Mouse (Mus musculus): ENCODE measurements around the gene Bank1. TPM values are rescaled to one million over a fixed set of nuclear protein-coding genes. Genes with fewer than 3 reads are reported as not detected.

Gene Bank1
- total and polyA plus RNA-seq, 3 experiments = not detected

DNA sequence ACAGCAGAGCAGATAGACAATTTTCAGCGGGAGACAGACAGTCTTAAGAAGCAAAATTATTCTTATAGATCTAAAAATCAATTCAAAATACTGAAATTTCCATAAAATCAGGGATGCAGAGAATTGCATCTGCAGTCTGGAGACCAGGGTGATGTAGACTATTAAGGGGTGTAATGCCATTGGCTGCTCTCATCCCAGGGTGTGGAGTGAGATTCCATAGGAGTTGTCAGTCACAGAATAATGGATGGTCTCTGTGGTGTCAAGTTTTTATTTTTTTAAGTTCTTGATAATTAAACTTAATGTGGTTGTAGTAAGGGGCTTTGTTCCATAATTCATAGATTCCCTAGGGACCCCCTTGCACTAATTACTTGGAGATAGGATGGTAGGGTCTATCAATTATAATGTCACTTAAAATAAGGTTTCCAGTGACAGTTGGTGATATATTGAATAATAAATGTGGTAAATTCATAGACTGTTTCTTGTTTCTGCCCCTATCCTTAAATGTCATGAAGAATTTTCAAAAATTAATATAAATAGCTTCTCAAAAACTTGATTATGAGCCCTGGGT is 136.1 kb downstream of the Bank1 start:
- Histone ChIP-seq H3K27me3 (ENCODE audit: control insufficient read depth in 1 of 2, insufficient read depth in 2 of 2, low read length in 2 of 2) (no peaks in the 10 kb centered on the region), H3K79me2 (ENCODE audit: control insufficient read depth, insufficient read depth, low read length, poor library complexity) (no peaks in the 10 kb centered on the region), H3K27ac (ENCODE audit: control insufficient read depth, low read depth, low read length) (no peak overlapping the region), H3K9me3 (replicated peaks; ENCODE audit: insufficient read depth, low read length) (no peaks in the 10 kb centered on the region), H3K36me3 (ENCODE audit: control insufficient read depth in 1 of 2, insufficient read depth in 2 of 2, low read length in 2 of 2) (no peaks in the 10 kb centered on the region), H3K4me3 (ENCODE audit: control insufficient read depth in 1 of 2, insufficient read depth in 1 of 2, low read depth in 2 of 2, low read length in 2 of 2) (no peak overlapping the region), H3K9ac (ENCODE audit: control insufficient read depth, low read depth, low read length, poor library complexity, severe bottlenecking) (no peak overlapping the region), H3K4me1 (ENCODE audit: control insufficient read depth in 1 of 2, insufficient read depth in 2 of 2, low read length in 2 of 2) (no peaks in the 10 kb centered on the region)
- TF ChIP-seq MYC (IDR thresholded peaks at IDR 0.05; ENCODE audit: low read depth, low read length) (no peak), HCFC1 (IDR thresholded peaks at IDR 0.05; ENCODE audit: low read depth, low read length) (no peak), MYB (IDR thresholded peaks at IDR 0.05; ENCODE audit: low read depth, low read length) (no peak), POLR2A (IDR thresholded peaks at IDR 0.05; ENCODE audit: control insufficient read depth in 1 of 2, insufficient read depth in 1 of 2, low read depth in 1 of 2, low read length in 2 of 2, poor library complexity in 1 of 2) (no peak), TAL1 (IDR thresholded peaks at IDR 0.05; ENCODE audit: low read length) (no peak), BHLHE40 (IDR thresholded peaks at IDR 0.05; ENCODE audit: borderline replicate concordance, low read depth, low read length) (no peak), ZMIZ1 (IDR thresholded peaks at IDR 0.05; ENCODE audit: low read depth, low read length) (no peak), EP300 (IDR thresholded peaks at IDR 0.05; ENCODE audit: low read depth in 1 of 2, low read length in 2 of 2) (no peak), CTCF (IDR thresholded peaks at IDR 0.05 in 2 of 3, conservative IDR thresholded peaks at IDR 0.05 in 1 of 3; ENCODE audit: control insufficient read depth in 1 of 3, insufficient read depth in 1 of 3, low read depth in 2 of 3, low read length in 3 of 3, poor library complexity in 1 of 3, severe bottlenecking in 1 of 3) (no peak), MAZ (IDR thresholded peaks at IDR 0.05; ENCODE audit: low read depth, low read length) (no peak), TBP (IDR thresholded peaks at IDR 0.05; ENCODE audit: low read depth, low read length) (no peak), ELF1 (IDR thresholded peaks at IDR 0.05; ENCODE audit: low read depth, low read length) (no peak), KAT2A (conservative IDR thresholded peaks at IDR 0.05; ENCODE audit: low read depth, low read length) (no peak), ZNF384 (IDR thresholded peaks at IDR 0.05; ENCODE audit: low read depth, low read length) (no peak), GATA1 (IDR thresholded peaks at IDR 0.05; ENCODE audit: low read depth, low read length) (no peak), SMC3 (IDR thresholded peaks at IDR 0.05; ENCODE audit: low read depth, low read length) (no peak), USF2 (IDR thresholded peaks at IDR 0.05; ENCODE audit: borderline replicate concordance in 1 of 2, insufficient read depth in 1 of 2, low read depth in 1 of 2, low read length in 2 of 2) (no peak)
- no peak for DNase-seq (ENCODE audit: low read depth, low spot score)

DNA sequence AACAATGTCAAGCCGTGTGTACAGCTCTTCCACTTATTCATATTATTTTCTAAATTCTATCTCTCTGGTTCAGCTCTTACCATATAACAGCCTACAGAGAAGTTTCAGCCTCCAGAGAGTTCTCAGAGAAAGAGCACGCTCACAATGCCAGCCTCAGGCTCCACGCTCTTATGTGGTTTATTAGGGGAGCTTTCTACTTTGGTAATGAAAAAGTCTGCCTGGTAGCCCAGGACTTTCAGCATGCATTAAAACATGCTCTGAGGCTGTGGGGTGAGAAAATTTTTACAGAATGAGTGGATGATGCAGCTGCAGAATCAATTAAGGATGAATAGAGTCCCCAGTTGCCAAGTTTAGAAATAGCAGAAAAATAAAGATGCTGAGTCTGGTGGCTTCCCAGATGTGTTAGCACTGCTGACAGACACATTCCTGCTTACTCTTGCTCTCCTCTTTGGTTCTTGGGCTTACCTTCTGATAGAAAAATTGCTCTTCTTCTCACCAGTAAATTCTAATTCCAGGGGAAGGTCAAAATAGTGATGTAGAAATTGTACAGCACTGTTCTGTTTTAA is 139.2 kb downstream of the Bank1 start:
- H3K79me2 ChIP-seq (ENCODE audit: control insufficient read depth, insufficient read depth, low read length, poor library complexity) = no peaks in the 10 kb centered on the region
- no peaks in the 10 kb centered on the region for H3K4me1 ChIP-seq (ENCODE audit: control insufficient read depth in 1 of 2, insufficient read depth in 2 of 2, low read length in 2 of 2)
- H3K27me3 ChIP-seq (ENCODE audit: control insufficient read depth in 1 of 2, insufficient read depth in 2 of 2, low read length in 2 of 2) = no peaks in the 10 kb centered on the region
- TF ChIP-seq JUND (IDR thresholded peaks at IDR 0.05; ENCODE audit: low read depth, low read length) (no peak), ELF1 (IDR thresholded peaks at IDR 0.05; ENCODE audit: low read depth, low read length) (no peak), ZMIZ1 (IDR thresholded peaks at IDR 0.05; ENCODE audit: low read depth, low read length) (no peak), MAFK (IDR thresholded peaks at IDR 0.05; ENCODE audit: borderline replicate concordance, low read depth, low read length) (no peak)
- H3K9me3 ChIP-seq (replicated peaks; ENCODE audit: insufficient read depth, low read length) = no peaks in the 10 kb centered on the region
- H3K27ac ChIP-seq (ENCODE audit: control insufficient read depth, low read depth, low read length) = no peak overlapping the region
- H3K36me3 ChIP-seq (ENCODE audit: control insufficient read depth in 1 of 2, insufficient read depth in 2 of 2, low read length in 2 of 2) = no peaks in the 10 kb centered on the region
- H3K9ac ChIP-seq (ENCODE audit: control insufficient read depth, low read depth, low read length, poor library complexity, severe bottlenecking) = no peak overlapping the region
- DNase-seq (ENCODE audit: low read depth, low spot score) = no peak
- no peak overlapping the region for H3K4me3 ChIP-seq (ENCODE audit: control insufficient read depth in 1 of 2, insufficient read depth in 1 of 2, low read depth in 2 of 2, low read length in 2 of 2)
